Mouse (Mus musculus) stomach, postnatal 0 days (tissue): ENCODE data around the gene Ttc23. TPM values are rescaled to one million over a fixed set of nuclear protein-coding genes. Genes with fewer than 3 reads are reported as not detected.
A peak's percentile ranks its signal among the peaks of the same experiment; 100 is the strongest.

Experiments
- ATAC-seq: fragments of 200-750 bp; cut with Nextera tagmentation; 2 replicates; pipeline ENCODE4 v1.8.0; 2017; ENCODE audit not compliant: low FRiP score, low TSS enrichment
- DNase-seq: peaks from one replicate; pipeline ENCODE4 v3.0.0-alpha.2; 2016; ENCODE audit warnings: low spot score
- H3K27ac ChIP-seq: fragments of 300-500 bp; sonication (generic); replicated peaks from 2 replicates; pipeline ENCODE4 v1.5.1; 2014; ENCODE audit warnings: mild to moderate bottlenecking, control low read depth
- H3K27me3 ChIP-seq: fragments of 300-500 bp; sonication (generic); 2 replicates; pipeline ENCODE4 v1.6.1; 2014; ENCODE audit warnings: low read length; ENCODE audit not compliant: control insufficient read depth, insufficient read depth
- H3K36me3 ChIP-seq: fragments of 300-500 bp; sonication (generic); 2 replicates; pipeline ENCODE4 v1.6.1; 2014; ENCODE audit warnings: low read length, mixed read lengths; ENCODE audit not compliant: control insufficient read depth, insufficient read depth
- H3K4me1 ChIP-seq: fragments of 300-500 bp; sonication (generic); replicated peaks from 2 replicates; pipeline ENCODE4 v1.6.1; 2014; ENCODE audit warnings: antibody characterized with exemption; ENCODE audit not compliant: control insufficient read depth, insufficient read depth
- H3K4me2 ChIP-seq: fragments of 300-500 bp; sonication (generic); replicated peaks from 2 replicates; pipeline ENCODE4 v1.6.1; 2014; ENCODE audit warnings: low read depth, mild to moderate bottlenecking, control low read depth, moderate library complexity
- H3K4me3 ChIP-seq: fragments of 300-500 bp; sonication (generic); 2 replicates; pipeline ENCODE4 v1.5.1; 2014; ENCODE audit warnings: low read depth, low read length, control low read depth
- H3K9ac ChIP-seq: fragments of 300-500 bp; sonication (generic); 2 replicates; pipeline ENCODE4 v1.6.1; 2014; ENCODE audit warnings: mild to moderate bottlenecking, low read length, control low read depth, mixed read lengths
- H3K9me3 ChIP-seq: fragments of 300-500 bp; sonication (generic); 2 replicates; pipeline ENCODE4 v1.6.1; 2016; ENCODE audit warnings: low read length; ENCODE audit not compliant: control insufficient read depth
- CTCF ChIP-seq: IDR thresholded peaks from 2 replicates; pipeline ENCODE4 v1.5.1; 2016; ENCODE audit warnings: antibody characterized with exemption, low read depth, mild to moderate bottlenecking, moderate library complexity
- EP300 ChIP-seq: optimal IDR thresholded peaks from 2 replicates; pipeline ENCODE3; 2016; ENCODE audit warnings: antibody characterized with exemption
- WGBS: fragments of 180-500 bp; shearing (Covaris S2); extraction: QIAGEN DNeasy Blood & Tissue Kit; methylation state at CpG from one replicate; pipeline ENCODE4 v1.1.7; 2014; 5-methylcytosine and 5-hydroxymethylcytosine counted together
- polyA plus RNA-seq: library from polyadenylated mRNA; unstranded; fragments of >200 nt; fragmentation: Nextera tagmentation; extraction: Ambion mirVana; gene quantifications from 2 replicates; pipeline ENCODE4 v1.2.1, GENCODE M21; 2015

Ttc23 gene
- 12.6 and 13.6 TPM in 2 replicates for polyA plus RNA-seq

DNA sequence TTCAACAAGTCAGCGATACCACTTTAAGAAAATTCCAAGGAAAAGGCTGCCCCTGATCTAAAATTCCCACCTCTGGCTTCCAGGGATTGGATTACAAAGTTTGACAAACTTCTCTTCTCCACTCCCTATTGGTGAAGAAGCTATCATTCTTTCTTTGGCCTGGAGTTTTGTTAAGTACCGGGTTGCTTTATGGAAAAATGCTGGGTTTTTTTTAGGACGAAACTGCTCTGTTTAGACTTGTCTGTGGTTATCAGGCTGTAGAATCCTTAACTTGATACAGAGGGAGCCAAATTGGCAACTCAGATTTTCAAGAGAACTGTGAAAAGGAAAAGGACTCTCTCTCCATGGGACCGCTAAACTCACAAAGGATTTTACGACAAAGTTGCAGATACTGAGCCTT, at the start of gene Ttc23:
TSS of gene Ttc23 (plus strand) at position 134 of the 400 bp plus-strand sequence.
- Histone ChIP-seq H3K36me3 (no peaks in the 10 kb centered on the region), H3K27ac (peak within 1 kb of the TSS; percentile 59), H3K9me3 (no peaks in the 10 kb centered on the region), H3K4me1 (no peaks in the 10 kb centered on the region), H3K4me2 (peak within 1 kb of the TSS; percentile 72), H3K4me3 (peak within 1 kb of the TSS; percentile 48), H3K27me3 (no peaks in the 10 kb centered on the region), H3K9ac (peak within 1 kb of the TSS; percentile 91)
- DNase-seq (no peak), ATAC-seq (no peak)
- TF ChIP-seq EP300: no peak
- TF ChIP-seq CTCF: peak; percentile 8; the same call in 1 of the 2 replicates
- WGBS: 2% methylated on average over 5 of the region's 5 CpGs

DNA sequence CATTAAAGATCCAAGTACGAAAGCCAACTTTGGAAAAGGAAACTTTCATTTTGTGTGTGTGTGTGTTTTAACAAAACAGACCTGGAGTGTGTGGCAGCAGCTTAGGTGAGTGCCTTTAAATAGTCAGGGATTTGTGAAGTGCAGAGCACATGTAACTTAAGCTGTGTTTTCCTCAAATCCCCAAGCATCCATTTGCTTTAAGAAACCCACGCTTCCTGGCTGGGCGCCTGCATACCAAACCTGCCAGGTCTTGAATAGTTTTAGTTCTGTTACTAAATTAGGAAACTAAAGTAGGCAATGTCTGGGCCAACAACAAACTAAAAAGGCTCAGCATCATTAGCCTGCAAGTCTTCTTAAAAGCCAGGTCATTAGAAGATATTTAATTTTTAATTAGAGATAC, 49.2 kb upstream of the Ttc23 start:
- no peaks in the 10 kb centered on the region for H3K9me3 ChIP-seq
- H3K27me3 ChIP-seq: no peaks in the 10 kb centered on the region
- no peak for TF ChIP-seq CTCF
- TF ChIP-seq EP300: no peak
- no peaks in the 10 kb centered on the region for H3K4me1 ChIP-seq
- H3K9ac ChIP-seq: no peak overlapping the region
- H3K4me2 ChIP-seq: no peak overlapping the region
- no peak overlapping the region for H3K4me3 ChIP-seq
- DNase-seq (peak; percentile 34), ATAC-seq (no peak; the same call in 1 of the 2 replicates)
- 51% methylated on average over 3 of the region's 3 CpGs for WGBS
- H3K36me3 ChIP-seq: no peaks in the 10 kb centered on the region
- H3K27ac ChIP-seq: peak overlapping the region; percentile 61; the same call in 1 of the 2 replicates

DNA sequence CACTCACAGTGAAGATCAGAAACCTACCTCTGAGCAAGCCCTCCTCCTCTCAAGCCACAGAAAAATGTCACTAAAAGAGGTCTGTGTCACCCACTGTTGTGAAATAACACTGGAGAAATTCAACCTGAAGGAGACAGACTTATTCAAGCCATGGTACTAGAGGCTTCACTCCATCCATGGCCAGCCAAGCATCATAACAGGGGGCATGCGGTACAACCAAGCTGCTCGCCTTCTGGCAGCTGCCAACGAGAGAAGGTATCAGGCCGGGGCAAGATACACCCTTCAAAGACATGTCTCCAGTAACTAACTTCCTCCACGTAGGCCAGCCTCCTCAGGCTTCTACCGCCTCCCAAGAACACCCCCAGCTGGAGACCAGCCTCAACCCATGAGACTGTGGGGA, 42.1 kb upstream of the Ttc23 start:
- H3K36me3 ChIP-seq: no peaks in the 10 kb centered on the region
- no peaks in the 10 kb centered on the region for H3K9me3 ChIP-seq
- H3K4me1 ChIP-seq: no peaks in the 10 kb centered on the region
- H3K4me2 ChIP-seq: no peak overlapping the region
- DNase-seq: no peak
- H3K27me3 ChIP-seq: no peaks in the 10 kb centered on the region
- no peak for ATAC-seq
- no peak overlapping the region for H3K4me3 ChIP-seq
- no peak overlapping the region for H3K9ac ChIP-seq
- TF ChIP-seq EP300: no peak
- TF ChIP-seq CTCF: no peak
- no peak overlapping the region for H3K27ac ChIP-seq
- WGBS: 86% methylated on average over 6 of the region's 6 CpGs

DNA sequence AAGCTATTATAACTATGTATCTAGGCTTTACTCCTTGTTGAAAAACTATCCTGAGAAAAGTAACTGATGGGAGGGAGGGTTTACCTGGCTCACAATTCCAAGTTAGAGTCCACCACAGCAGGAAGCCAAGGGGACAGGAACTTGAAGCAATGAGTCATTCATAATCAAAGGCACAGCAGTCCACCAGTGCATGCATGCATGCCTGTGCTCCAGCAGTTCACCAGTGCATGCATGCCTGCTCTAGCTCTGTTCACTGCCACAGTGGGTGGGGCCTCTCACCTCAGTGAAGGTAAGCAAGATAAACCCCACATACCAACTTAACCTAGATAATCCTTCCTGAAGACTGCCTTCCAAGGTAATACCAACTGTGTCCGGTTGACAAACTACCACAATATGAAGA, 41.0 kb upstream of the Ttc23 start:
- Histone ChIP-seq H3K9ac (no peak overlapping the region), H3K9me3 (no peaks in the 10 kb centered on the region), H3K4me1 (no peaks in the 10 kb centered on the region), H3K4me3 (no peak overlapping the region), H3K27me3 (no peaks in the 10 kb centered on the region), H3K36me3 (no peaks in the 10 kb centered on the region), H3K4me2 (no peak overlapping the region), H3K27ac (no peak overlapping the region)
- ATAC-seq: no peak
- TF ChIP-seq EP300 (no peak), CTCF (no peak)
- DNase-seq: no peak
- 51% methylated on average over 1 of the region's 1 CpGs for WGBS

DNA sequence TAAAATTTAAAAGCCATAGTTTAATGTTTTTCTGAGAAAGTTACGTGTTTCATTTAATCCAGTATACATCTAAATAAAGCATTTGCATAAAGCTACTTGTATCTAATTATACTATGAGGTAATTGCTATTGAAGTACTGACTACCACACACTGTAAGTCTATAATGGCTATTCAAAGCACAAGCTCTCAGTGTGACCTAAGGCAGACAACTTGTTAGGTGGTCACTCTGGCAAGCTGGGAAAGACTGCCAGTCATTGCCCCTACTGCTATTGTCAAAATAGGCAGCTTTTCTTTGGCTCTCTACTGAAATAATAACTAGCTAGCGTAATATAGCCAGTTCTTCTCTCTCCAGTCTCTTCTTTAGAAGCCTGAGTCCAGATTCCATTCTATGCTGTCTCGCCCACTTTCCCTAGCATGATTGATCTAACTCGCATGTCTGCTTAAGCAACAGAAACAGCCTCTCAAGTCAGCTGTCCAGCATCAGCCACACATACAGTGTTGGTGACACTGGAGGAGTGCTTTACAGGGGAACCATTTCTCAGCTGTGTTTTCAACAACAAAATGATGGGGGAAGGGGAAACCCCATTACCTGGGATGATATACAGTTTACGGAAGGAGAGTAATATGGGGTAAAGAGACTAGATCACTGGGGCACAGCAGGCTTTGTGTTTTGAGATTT, 39.4 kb upstream of the Ttc23 start:
- no peak for DNase-seq
- Histone ChIP-seq H3K9ac (no peak overlapping the region), H3K4me3 (no peak overlapping the region), H3K27me3 (no peaks in the 10 kb centered on the region), H3K9me3 (no peaks in the 10 kb centered on the region), H3K27ac (no peak overlapping the region), H3K4me2 (no peak overlapping the region), H3K36me3 (no peaks in the 10 kb centered on the region), H3K4me1 (no peaks in the 10 kb centered on the region)
- TF ChIP-seq EP300 (no peak), CTCF (no peak)
- 66% methylated on average over 5 of the region's 5 CpGs for WGBS
- no peak for ATAC-seq

DNA sequence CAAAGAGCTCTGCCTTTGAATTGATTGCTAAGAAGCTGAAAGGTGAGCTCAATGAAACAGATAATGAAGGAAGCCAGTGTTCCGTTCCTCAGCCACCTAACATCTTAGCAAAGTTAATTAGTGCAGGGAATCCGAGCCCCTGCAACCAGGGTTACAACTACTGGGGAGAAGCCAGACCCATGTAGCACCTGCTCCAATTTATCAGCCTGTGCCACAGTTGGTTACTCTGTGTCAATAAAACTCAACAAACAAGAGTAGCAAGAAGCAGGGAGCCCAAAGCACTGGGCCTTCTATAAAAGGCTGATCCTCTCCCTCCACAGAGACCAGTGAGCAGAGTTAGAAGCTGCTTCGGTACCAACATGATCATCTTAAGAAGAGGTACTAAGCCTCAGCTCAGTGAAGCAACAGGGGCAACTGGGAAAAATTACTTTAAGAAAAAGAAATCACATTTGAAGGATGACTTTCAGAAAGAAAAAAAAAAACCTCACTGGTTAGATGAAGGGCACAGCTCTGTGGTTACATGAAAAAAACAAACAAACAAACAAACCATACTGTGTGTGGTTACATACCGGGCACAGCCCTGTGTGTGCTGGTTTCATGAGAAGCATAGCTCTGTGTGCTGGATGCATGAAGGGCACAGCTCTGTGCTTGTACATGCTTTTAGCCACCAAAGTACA, 38.7 kb upstream of the Ttc23 start:
- no peaks in the 10 kb centered on the region for H3K36me3 ChIP-seq
- H3K4me1 ChIP-seq: no peaks in the 10 kb centered on the region
- no peak overlapping the region for H3K4me3 ChIP-seq
- no peaks in the 10 kb centered on the region for H3K9me3 ChIP-seq
- no peak overlapping the region for H3K4me2 ChIP-seq
- ATAC-seq (no peak), DNase-seq (no peak)
- no peak overlapping the region for H3K27ac ChIP-seq
- H3K9ac ChIP-seq: no peak overlapping the region
- no peaks in the 10 kb centered on the region for H3K27me3 ChIP-seq
- 61% methylated on average over 4 of the region's 4 CpGs for WGBS
- no peak for TF ChIP-seq EP300
- TF ChIP-seq CTCF: no peak
